ENCODE assay signal across 10 mouse cellular contexts in genomic region chr3:153560897-153561296, GRCm38 (mm10).
"Had no signal": no experiment of that assay in that cellular context is flagged by ENCODE, and none has a peak within 500 bp of the region (broad histone marks: within the 10 kb centered on the region; RNA-seq: fewer than 3 reads in every experiment).

No protein-coding gene starts in this region.

- H3K36me3 ChIP-seq: limb, embryonic 12.5 days; liver, embryonic 13.5 days; midbrain, embryonic 13.5 days; stomach, embryonic 15.5 days had no signal

- H3K27ac ChIP-seq: limb, embryonic 12.5 days; liver, embryonic 13.5 days; midbrain, embryonic 13.5 days; stomach, embryonic 15.5 days had no signal

- H3K9me3 ChIP-seq: limb, embryonic 12.5 days; liver, embryonic 13.5 days; midbrain, embryonic 13.5 days; stomach, embryonic 15.5 days had no signal

- H3K4me3 ChIP-seq: limb, embryonic 12.5 days; liver, embryonic 13.5 days; midbrain, embryonic 13.5 days; stomach, embryonic 15.5 days had no signal

- H3K27me3 ChIP-seq: limb, embryonic 12.5 days; liver, embryonic 13.5 days; midbrain, embryonic 13.5 days; stomach, embryonic 15.5 days had no signal

- H3K4me2 ChIP-seq: limb, embryonic 12.5 days; liver, embryonic 13.5 days; midbrain, embryonic 13.5 days; stomach, embryonic 15.5 days had no signal

- ATAC-seq: liver, postnatal 0 days; midbrain, embryonic 13.5 days had no signal

- H3K4me1 ChIP-seq: limb, embryonic 12.5 days; liver, embryonic 13.5 days; stomach, embryonic 15.5 days had no signal

- H3K9ac ChIP-seq: limb, embryonic 12.5 days; liver, embryonic 13.5 days; liver, postnatal 0 days; midbrain, embryonic 13.5 days; stomach, embryonic 15.5 days had no signal

- DNase-seq: layer of hippocampus, adult 9-11 months; liver; liver, embryonic 13.5 days; liver, postnatal 0 days; lung, postnatal 36 days; right cerebral cortex, postnatal 14 days; thymus, postnatal 4 days had no signal
